Mouse (Mus musculus): ENCODE measurements around the gene Nxn. TPM values are rescaled to one million over a fixed set of nuclear protein-coding genes. Genes with fewer than 3 reads are reported as not detected.

Gene Nxn
- total RNA-seq, 1 experiment from 2014 or later = 20.0 TPM

DNA sequence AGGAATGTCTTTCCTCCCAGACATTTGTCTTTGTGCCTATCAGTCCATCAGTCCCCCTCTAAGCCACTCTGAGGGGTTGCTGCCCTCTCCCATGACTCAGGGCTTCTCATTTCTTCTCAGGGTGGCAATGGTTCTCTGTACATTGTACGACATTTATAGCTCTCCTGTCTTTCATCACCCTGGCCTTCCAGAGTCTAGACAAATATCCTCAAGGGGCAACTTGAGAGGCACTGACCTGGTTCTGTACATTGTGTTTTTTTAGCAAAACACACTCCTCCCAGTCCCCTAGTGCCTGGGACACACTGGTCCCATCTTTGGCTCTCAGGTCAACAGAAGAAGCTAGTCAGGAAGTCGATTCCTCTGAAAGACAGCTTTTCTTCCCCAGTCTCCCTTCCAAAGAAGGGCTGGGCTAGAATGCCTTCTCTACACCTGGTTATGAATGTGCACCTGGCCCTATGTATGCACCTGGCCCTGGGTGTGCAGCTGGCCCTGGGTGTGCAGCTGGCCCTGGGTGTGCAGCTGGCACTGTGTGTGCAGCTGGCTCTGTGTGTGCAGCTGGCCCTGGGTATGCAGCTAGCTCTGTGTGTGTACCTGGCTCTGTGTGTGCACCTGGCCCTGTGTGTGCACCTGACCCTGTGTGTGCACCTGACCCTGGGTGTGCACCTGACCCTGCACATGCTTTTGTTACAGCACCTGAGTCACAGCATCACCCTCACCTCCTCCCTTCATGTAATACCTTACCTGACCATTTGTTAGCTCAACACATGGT lies 70.2 kb downstream of the Nxn start:
- DNase-seq = no peak

DNA sequence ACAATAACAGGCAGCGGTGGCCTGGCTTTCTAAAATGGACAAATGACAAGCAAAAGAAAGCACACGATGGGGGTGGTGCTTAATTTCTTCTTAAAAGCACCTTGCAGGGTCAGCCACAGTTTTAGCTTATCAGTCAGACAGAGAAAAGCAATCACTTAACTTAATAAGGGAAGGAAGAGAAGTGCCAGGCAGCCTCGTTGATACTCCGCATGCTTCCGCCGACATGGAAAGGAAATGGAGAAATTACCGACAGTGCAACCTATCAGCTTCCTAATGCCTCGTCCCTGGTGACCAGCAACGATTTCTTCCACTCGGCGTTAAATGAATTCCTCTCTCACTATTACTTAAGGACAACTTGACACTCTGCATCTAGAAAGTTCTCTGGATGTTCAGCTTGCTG lies 70.9 kb downstream of the Nxn start:
- DNase-seq = no peak

DNA sequence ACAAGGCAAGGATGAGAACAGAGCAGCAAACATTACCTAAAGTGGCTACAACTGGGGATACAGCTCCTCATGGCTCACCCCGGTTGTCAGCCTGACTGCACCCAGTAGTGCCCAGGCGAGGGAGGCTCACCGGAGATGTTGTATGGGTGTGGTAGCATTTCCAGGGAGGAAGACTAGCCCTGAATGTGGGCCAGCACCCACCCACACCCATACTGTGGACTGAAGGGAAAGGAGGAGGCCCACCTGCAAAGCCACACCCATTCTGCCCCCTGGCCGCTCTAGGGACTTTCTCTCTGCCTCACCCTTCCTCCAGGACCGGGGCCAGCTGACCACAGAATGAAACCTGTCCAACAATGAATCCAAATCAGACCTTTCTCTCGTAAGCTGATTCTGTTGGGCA lies 72.3 kb downstream of the Nxn start:
- DNase-seq = no peak

DNA sequence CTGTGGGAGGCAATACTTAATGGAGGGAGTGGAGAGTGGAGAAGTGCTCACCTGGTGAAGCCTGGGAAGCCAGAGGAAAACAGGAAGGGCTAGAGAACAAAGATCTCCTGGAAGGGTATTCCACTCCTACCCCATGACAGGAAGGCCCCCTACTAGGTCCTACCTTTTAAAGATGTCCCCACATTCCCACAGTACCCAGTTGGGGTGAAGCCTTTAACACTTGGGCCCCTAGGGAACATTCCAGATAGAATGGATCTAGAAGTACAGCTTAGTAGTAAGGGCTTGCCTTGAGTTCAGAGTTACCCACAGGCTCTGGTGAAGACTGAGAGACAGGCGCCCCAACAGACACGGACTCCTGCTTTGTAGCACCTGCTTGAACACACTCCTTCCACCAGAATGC lies 72.9 kb downstream of the Nxn start:
- DNase-seq = no peak

DNA sequence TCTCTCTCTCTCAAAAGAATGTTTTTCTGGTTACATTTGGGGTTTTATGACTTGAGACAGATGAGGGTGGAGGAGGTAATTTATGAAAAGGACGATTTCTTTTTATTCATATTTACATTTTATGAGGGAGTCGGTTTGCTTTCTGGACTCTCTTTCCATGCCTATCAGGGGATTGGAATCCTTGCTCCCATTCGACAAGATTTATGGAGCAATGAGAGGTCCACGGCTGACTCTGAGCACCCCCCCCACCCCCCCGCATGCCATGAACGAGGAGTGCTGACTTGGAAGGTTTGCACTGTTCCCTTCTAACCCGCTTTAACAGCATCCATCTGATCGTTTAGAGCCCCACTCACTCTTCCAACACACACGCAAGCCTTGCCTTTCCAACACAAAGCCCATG lies 74.1 kb downstream of the Nxn start:
- DNase-seq = no peak

DNA sequence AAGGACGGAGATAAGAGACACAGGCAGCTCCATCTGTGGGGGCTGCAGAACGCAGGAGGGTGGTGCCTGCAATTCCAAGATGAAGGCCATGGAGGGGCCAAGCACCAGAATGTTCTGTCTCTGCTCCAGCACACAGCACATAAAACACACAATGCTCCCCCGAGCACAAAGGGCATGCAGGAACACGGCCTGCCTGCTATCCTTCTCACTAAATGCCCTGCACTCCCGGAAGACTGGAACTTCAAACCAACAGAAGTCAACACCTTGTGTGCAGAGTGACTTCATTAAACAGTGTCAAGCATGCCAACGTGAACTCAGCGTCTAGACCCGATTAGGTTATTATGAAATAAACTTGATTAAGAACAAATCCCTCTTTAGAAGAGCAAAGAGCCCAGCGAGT lies 74.7 kb downstream of the Nxn start:
- DNase-seq = no peak

DNA sequence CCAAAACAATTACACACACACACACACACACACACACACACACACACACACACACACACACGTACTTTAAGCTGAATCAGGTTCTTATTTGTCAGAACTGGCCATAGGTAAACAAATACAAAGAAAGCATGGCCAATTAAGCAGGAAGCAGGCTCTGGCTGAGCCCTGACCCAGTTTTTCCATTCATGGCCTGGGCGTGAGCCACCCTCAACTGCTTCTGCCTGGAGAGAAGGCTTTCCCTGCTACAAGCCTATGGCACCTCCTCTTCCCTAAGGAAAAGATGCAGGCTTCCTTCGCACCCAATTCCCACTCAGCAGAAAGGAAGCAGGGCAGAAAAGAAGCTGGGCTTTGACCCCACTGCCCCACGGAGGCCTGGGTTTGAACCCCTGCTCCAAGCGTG lies 76.0 kb downstream of the Nxn start:
- no peak for DNase-seq

DNA sequence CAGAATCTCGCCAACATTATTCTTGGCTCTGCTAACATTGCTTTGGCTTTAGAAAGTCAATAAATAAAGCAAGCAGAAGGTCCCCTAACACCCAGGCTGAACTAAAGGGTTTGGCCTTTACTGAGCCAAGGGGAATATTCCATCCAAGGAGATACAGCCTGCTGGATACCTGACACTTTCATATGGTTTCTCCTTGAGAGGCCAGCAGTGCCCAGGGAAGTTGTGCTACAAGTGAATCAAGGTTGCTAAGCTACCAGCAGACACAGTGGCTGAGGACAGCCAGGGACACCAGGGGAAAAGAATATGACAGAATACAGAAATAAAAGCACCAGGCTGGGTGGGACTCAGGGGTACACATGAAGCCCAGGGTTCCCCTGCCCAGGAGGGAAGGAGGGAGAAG lies 76.9 kb downstream of the Nxn start:
- peak; percentile 49 for DNase-seq

DNA sequence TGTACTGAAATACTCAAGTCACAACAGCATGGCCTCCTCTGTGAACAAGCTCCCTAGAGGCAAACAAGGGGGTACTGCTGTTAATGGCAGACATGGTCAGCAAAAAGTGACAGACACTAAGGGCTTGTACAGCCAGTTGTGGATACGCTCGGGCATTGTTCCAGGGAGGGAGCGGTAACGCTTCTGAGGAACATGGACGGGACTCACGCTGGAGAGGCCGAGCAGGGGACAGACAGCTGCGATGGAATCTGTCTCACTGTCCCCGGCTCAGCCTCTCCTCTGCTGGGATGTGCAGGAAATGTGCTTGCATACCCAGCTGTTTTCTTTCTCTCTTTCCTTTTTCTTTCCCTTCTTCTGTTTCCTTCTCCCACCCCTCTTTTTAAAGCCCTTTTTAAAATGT lies 78.5 kb downstream of the Nxn start:
- no peak for DNase-seq

DNA sequence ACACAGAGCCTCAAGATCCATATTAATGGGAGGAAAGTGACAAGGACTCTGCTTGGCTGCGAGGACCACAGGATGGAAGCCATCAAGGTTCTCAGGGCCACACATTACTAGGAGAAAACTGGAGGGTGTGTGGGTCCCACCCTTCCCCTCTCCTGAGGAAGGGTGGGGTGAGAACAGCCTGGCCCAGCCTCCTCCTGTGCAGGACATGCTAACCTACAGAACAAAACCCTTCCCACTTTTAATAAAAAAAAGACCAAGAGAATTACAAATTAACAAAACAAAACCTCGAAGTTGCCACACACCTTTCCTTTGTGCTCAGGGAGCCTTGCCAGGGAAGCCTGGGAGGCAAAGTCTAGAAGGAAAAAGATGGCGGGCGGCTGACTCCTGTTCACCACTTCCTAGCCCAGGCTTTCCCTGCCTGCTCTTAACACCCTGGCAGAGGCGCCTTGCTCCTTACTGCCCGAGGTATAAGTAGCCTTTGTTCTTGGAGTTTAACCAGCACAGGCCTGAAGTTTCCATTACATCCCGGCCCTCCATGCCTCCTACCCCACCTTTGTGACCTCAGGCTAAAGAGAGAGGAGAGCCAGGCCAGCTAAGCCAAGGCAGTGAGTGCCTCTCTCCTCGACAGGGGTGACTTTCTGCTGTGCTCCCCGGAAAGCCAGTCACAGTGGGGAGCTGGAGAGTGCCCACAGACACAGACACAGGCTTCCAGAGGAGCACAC lies 79.1 kb downstream of the Nxn start:
- DNase-seq = no peak

DNA sequence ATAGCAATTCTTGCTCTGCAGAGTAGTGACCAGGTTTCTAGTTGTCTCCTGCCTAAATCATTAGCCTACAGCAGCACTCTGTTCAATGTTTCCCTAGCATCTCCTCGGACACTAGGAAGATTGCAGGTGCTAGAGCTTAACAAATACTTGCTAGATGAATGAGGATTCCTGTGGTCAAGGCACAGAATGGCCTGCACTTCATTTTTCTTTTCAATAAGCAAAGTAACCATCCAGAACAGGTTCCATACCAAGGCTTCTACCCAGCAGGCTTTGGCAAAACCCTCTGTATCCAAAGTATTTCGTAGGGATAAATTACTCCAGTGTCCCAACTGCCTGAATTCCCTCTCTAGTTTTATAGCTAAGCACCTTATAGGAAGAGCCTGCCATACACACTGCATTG lies 81.0 kb downstream of the Nxn start:
- DNase-seq = no peak

DNA sequence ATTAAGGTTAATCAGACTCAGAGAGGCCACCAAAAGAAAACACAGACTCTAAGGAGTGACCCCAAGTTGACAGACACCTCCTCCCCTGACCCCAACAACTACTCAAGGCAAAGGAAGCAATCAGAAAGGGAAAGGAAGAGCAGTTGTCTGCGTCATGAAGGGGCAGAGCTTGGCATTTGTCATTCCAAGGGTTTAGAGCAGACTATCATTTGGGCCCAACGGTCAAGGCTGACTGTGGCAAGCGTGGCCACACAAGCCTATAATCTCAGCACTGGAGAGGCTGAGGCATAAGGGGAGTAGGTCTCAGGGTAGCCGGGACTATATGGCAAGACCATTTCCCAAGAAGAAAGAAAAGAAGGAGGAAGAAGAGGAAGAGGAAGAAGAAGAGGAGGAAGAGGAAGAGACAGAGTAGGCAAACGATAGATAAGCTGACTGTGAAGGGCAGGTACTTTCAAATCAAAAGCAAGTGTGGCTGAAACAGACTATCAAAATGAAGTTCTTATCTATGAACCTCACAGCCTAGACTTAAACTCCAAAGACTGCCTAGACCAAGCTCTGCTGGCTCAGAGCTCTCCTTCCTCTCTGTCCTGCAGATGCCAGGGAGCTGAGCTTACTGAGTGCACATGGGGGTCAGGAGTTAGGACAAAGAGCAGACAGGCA lies 83.0 kb downstream of the Nxn start:
- DNase-seq = no peak

DNA sequence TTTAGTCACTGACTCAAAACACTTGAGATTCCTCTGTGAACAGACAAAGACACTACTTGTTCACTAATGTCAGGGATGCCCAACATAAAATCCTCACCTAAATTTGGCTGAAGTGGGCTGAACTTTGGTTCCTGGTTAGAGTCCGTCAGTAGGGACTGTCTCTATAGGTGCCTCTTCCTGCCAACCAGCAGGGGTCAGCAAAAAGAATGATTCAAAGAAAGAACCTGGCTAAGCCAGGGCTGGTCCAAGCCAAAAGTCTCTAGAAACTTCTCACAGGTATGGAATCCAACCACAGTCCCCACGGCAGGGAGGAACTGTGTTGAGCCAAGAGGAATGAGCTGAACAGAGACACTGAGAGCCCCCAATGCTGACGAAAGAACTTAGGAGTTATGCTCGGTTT lies 84.2 kb downstream of the Nxn start:
- DNase-seq = peak; percentile 29

DNA sequence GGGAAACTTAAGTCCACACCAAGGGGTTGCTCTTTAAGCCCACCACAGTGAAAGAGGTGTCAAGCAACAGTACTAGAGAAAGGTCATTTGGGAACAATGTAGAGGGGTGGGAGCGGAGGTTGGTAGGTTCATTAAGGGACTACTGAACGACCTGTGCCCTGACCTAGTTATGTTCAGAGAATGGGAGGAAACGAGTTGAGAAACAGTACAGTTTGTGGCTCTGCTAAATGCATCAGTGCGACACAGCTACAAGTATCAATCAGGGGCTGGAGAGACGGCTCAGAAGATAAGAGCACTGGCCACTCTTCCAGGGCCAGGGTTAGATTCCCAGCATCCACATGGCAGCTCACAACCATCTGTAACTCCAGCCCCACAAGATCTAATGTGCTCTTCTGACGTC lies 84.8 kb downstream of the Nxn start:
- no peak for DNase-seq

DNA sequence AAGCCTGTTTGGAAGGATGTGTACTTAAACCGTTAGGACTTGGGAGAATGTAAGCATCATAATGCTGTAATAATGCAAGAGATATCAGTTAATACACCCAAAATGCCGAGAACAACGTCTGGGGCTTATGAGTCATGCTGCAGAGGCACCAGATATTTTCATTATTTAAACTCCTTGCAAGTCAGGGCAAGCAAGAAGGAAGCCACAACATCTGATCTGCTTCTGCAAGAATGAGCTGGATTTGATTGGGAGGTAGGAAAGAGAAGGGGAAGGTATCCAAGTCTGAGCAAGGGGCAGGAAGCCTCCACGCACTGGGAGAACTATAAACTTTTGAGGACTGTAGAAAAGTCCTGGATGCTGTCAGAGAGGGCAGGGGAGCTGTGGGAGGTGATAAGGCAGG lies 86.1 kb downstream of the Nxn start:
- DNase-seq = no peak

DNA sequence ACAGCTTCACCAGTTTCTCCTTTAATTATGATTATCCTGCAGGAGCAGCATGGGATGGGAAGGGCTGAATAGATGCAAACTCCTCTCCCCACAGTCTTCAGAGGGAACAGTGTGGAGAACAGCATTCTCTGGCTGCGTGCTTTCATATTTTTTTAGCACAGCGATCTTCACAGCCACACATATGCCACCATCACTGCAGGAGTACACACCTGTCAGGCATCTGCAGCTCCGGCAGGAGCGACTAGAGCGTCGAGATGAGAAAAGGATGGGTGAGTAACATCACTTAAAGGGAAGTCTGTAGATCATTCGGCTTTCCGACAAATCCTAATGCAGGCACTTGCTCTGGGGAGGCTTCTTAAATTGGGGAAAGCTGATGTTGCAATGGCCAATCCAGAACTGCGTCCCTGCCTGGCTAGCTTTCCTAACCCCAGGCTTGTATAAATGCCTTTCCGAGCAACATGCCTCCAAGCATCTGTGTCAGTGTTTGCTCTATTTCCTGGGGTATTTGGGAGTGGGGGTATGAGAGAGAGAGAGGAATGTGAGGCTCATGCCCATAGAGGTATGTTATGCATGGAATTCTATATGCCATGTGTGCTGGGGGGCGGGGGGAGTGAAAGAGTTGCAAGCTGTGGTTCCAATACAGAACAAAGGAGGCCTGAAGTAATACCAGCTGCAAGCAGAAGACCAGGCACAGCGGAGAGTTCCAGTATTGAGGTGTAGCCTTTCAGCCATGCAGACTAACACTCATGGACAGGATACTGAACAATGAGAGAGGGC lies 87.5 kb downstream of the Nxn start:
- DNase-seq = no peak

DNA sequence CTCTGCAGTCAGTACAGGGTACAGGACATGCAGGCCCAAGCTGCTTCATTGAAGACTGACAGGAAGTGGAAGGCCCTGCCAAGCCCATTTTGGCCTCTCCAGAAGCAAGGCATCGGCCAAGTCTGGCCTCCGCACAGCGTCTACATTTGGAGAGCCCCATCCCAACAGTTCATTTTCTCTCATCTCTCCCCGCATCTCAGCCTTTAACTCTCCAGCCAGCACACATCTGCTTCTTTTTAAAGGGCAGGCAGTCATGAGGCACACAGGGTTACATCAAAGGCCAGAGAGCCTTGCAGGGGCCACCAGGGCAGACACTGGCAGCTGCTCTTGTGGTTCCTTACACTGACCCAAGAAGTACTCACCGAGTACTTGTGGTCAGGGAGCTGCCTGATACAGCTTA lies 89.1 kb downstream of the Nxn start:
- no peak for DNase-seq

DNA sequence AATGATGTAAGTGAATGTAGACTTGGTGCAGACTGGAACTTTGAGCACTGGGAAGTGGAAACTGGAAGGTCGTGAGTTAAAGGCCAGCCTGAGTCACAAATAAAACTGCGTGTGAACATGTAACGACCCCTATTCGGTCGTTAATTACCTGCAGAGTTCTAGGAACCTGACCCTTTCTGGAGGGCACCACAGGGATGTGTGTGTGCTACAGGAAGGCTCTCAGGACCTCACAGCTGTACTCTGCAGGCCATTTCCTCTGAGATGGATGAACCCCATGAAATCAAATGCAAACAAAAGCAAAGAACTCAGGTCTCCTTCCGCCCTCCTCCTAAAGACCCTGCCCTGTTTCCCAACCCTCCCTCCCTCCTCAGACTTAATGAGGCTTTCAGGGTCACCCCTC lies 89.9 kb downstream of the Nxn start:
- no peak for DNase-seq

DNA sequence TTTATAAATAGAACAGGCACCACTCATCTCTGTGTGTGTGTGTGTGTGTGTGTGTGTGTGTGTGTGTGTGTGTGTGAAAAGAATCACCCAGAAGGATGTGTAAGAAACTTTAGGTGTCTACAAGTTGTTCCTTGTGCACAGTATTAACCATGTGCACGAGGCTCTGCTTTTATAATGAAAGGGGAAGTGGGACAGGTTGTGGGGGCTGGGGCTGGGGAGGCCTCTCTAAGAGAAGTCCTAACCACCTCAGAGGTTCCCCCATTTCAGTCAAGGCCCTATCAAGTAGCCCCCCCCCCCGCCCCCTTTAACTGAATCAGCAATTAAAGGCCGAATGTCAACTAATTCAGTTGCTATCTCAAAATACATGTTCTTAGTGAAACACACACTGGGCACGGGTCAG lies 92.2 kb downstream of the Nxn start:
- DNase-seq = no peak

DNA sequence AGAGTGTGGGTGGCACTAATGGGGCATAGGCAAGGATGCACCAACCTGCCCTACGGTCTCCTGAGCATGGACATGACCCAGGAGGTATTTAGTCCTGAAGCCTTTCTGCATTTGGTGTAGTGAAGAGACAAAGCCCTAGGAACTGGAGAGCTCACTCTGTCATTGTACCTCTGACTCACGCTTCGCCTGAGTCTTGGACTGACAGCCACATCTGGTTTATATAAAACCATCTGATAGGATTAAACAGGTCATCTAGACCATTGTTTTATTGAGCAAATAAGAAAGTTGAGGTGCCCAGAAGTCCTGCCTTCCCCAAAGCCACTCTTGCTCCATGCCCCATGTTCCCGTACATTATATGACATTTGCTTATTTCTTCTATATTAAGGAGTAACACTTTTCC lies 93.4 kb downstream of the Nxn start:
- DNase-seq = no peak

DNA sequence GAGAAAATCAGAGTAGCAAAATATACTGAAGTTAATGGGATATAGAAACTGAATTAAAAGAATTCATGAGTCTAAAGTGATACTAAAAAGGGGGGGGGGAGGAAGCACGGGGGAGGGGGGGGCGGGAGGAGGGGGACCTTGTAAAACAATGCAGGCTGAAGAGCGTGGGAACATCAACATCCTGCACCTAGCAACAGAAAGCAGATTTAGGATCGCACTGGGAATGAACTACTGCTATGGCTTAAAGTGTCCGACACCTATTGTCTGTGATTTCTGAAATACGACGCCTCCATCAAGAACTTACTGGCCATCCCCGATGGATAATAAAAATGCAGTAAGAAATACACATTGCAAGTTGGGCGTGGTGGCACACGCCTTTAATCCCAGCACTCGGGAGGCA lies 95.6 kb downstream of the Nxn start:
- no peak for DNase-seq

DNA sequence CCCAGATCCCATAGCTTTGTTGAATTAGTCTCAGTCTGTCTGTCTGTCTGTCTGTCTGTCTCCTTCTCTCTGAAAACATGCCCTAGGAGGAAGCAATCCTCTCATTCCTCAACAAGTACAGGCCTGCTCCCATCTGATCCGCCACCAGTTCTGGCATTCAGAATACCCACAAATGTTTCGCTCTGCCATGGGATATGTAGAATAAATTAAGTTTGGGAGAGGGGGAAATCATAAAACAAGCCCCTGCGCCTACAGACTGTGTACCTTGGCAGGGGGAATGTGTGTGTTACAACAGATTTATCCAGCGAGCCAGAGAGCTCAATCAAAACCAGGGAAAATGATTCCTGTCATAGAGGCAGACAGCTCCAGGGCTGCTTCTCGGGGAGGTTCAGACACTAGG lies 98.1 kb downstream of the Nxn start:
- DNase-seq = no peak

DNA sequence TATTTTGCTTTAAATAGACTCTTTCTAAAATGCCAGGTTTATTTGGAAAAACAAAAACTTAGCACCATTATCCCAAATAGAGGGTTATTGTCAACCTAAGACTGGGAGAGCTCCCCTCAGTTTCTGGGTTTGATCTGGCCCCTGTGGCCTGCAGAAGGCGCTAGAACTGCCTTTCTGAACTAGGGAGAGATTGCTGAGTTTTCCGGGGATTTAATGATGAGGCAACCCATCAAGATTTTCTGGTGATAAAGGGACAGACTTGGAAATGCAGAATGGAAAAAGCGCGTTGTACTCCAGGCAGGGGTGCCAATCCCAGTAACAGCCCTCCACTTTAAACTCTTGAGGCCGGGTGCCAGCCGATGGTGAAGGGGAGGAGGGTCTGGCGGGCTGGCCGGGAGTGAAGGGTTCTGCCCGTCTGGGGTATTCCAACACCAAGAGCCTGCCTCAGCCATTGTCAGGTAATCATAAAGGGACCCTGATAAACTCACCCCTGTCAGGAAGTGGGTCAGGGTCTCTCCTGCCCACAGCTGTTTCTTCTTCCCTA lies 100.4 kb downstream of the Nxn start:
- no peak for DNase-seq
